Mouse (Mus musculus) heart, embryonic 12.5 days (tissue): ENCODE measurements around the gene Tstd2. TPM values are rescaled to one million over a fixed set of nuclear protein-coding genes. Genes with fewer than 3 reads are reported as not detected.

Experiments
- ATAC-seq: fragments of 200-750 bp; cut with Nextera tagmentation; 2 replicates; pipeline ENCODE4 v1.8.0; 2017; ENCODE audit warnings: moderate TSS enrichment, moderate library complexity; ENCODE audit not compliant: insufficient number of reproducible peaks, low FRiP score
- H3K27ac ChIP-seq: fragments of 300-500 bp; sonication (generic); 2 replicates; pipeline ENCODE4 v1.5.1; 2016; ENCODE audit warnings: mild to moderate bottlenecking, moderate library complexity; ENCODE audit not compliant: poor library complexity, severe bottlenecking
- H3K27me3 ChIP-seq: fragments of 300-500 bp; sonication (generic); replicated peaks from 2 replicates; pipeline ENCODE4 v1.6.1; 2016; ENCODE audit warnings: mild to moderate bottlenecking, moderate library complexity
- H3K36me3 ChIP-seq: fragments of 300-500 bp; sonication (generic); 2 replicates; pipeline ENCODE4 v1.6.1; 2016; ENCODE audit warnings: mild to moderate bottlenecking, moderate library complexity
- H3K4me1 ChIP-seq: fragments of 300-500 bp; sonication (generic); replicated peaks from 2 replicates; pipeline ENCODE4 v1.6.1; 2016; ENCODE audit warnings: mild to moderate bottlenecking
- H3K4me2 ChIP-seq: fragments of 300-500 bp; sonication (generic); 2 replicates; pipeline ENCODE4 v1.6.1; 2016; ENCODE audit warnings: mild to moderate bottlenecking, moderate library complexity
- H3K4me3 ChIP-seq: fragments of 300-500 bp; sonication (generic); 2 replicates; pipeline ENCODE4 v1.5.1; 2016; ENCODE audit warnings: mild to moderate bottlenecking
- H3K9ac ChIP-seq: fragments of 300-500 bp; sonication (generic); 2 replicates; pipeline ENCODE4 v1.6.1; 2016; ENCODE audit warnings: mild to moderate bottlenecking, moderate library complexity
- H3K9me3 ChIP-seq: fragments of 300-500 bp; sonication (generic); replicated peaks from 2 replicates; pipeline ENCODE4 v1.6.1; 2016; ENCODE audit warnings: mild to moderate bottlenecking, moderate library complexity
- WGBS: fragments of 180-500 bp; shearing (Covaris S2); methylation state at CpG from one replicate; pipeline ENCODE4 v1.1.7; 2016; 5-methylcytosine and 5-hydroxymethylcytosine counted together
- polyA plus RNA-seq: library from polyadenylated mRNA; unstranded; fragments of >200 nt; fragmentation: Nextera tagmentation; extraction: Ambion mirVana; gene quantifications from 2 replicates; pipeline ENCODE4 v1.2.1, GENCODE M21; 2016

Tstd2 gene
- polyA plus RNA-seq, 1 experiment from 2014 or later, result 34.9 TPM

GRCm38 (mm10) chr4:46082555-46082954, 55.9 kb downstream of the Tstd2 start:
- 80% methylated on average over 11 of the region's 11 CpGs for WGBS
- Histone ChIP-seq H3K4me3 (no peak overlapping the region), H3K9ac (no peak overlapping the region), H3K9me3 (no peaks in the 10 kb centered on the region; the same call in 1 of the 2 replicates), H3K27ac (no peak overlapping the region), H3K4me2 (no peak overlapping the region), H3K27me3 (peaks cover 4% of the 10 kb centered on the region; the same call in 1 of the 2 replicates), H3K4me1 (peaks cover 39% of the 10 kb centered on the region), H3K36me3 (peaks cover 66% of the 10 kb centered on the region)
- ATAC-seq, result no peak

- Histone ChIP-seq H3K4me1 (peaks cover 30% of the 10 kb centered on the region), H3K27me3 (peaks cover 4% of the 10 kb centered on the region; the same call in 1 of the 2 replicates), H3K4me3 (no peak overlapping the region), H3K36me3 (peaks cover 51% of the 10 kb centered on the region), H3K9me3 (no peaks in the 10 kb centered on the region; the same call in 1 of the 2 replicates), H3K27ac (no peak overlapping the region), H3K9ac (no peak overlapping the region), H3K4me2 (no peak overlapping the region)
- no peak for ATAC-seq
- 95% methylated on average over 4 of the region's 4 CpGs for WGBS
Measured at GRCm38 (mm10) chr4:46080261-46080660, 58.2 kb downstream of the Tstd2 start.

GRCm38 (mm10) chr4:46076892-46077291, 61.6 kb downstream of the Tstd2 start:
- ATAC-seq, result no peak
- Histone ChIP-seq H3K4me1 (peaks cover 43% of the 10 kb centered on the region), H3K36me3 (peaks cover 28% of the 10 kb centered on the region), H3K9ac (no peak overlapping the region), H3K4me3 (no peak overlapping the region), H3K27ac (0 out of 2 replicates have a peak overlapping the region, but pooled peaks have one; percentile 15), H3K27me3 (peaks cover 4% of the 10 kb centered on the region; the same call in 1 of the 2 replicates), H3K9me3 (no peaks in the 10 kb centered on the region; the same call in 1 of the 2 replicates), H3K4me2 (no peak overlapping the region)
- WGBS, result 85% methylated on average over 2 of the region's 2 CpGs

- WGBS, result 85% methylated on average over 3 of the region's 3 CpGs
- Histone ChIP-seq H3K9ac (no peak overlapping the region), H3K4me2 (no peak overlapping the region), H3K4me3 (no peak overlapping the region), H3K27me3 (peaks cover 4% of the 10 kb centered on the region; the same call in 1 of the 2 replicates), H3K9me3 (no peaks in the 10 kb centered on the region; the same call in 1 of the 2 replicates), H3K4me1 (peaks cover 48% of the 10 kb centered on the region), H3K27ac (0 out of 2 replicates have a peak overlapping the region, but pooled peaks have one; percentile 11), H3K36me3 (peaks cover 38% of the 10 kb centered on the region)
- no peak for ATAC-seq
Measured at GRCm38 (mm10) chr4:46075664-46076063, 62.8 kb downstream of the Tstd2 start.

GRCm38 (mm10) chr4:46073736-46074135, 64.8 kb downstream of the Tstd2 start:
- Histone ChIP-seq H3K9ac (no peak overlapping the region), H3K4me1 (peaks cover 48% of the 10 kb centered on the region), H3K4me3 (no peak overlapping the region), H3K27me3 (no peaks in the 10 kb centered on the region), H3K4me2 (no peak overlapping the region), H3K36me3 (peaks cover 37% of the 10 kb centered on the region), H3K27ac (peak overlapping the region; percentile 86), H3K9me3 (no peaks in the 10 kb centered on the region)
- peak; percentile 76 for ATAC-seq
- 14% methylated on average over 4 of the region's 4 CpGs for WGBS

- H3K9me3 ChIP-seq, result no peaks in the 10 kb centered on the region
- WGBS, result 58% methylated on average over 6 of the region's 6 CpGs
- no peak overlapping the region for H3K4me2 ChIP-seq
- H3K36me3 ChIP-seq, result peaks cover 40% of the 10 kb centered on the region
- no peak overlapping the region for H3K4me3 ChIP-seq
- H3K27ac ChIP-seq, result peak overlapping the region; percentile 56
- no peak overlapping the region for H3K9ac ChIP-seq
- H3K27me3 ChIP-seq, result no peaks in the 10 kb centered on the region
- peaks cover 57% of the 10 kb centered on the region for H3K4me1 ChIP-seq
- ATAC-seq, result no peak
Measured at GRCm38 (mm10) chr4:46072631-46073030, 65.9 kb downstream of the Tstd2 start.

- Histone ChIP-seq H3K4me2 (no peak overlapping the region), H3K27ac (no peak overlapping the region), H3K36me3 (peaks cover 45% of the 10 kb centered on the region), H3K9ac (no peak overlapping the region), H3K27me3 (no peaks in the 10 kb centered on the region), H3K9me3 (no peaks in the 10 kb centered on the region), H3K4me3 (no peak overlapping the region), H3K4me1 (peaks cover 65% of the 10 kb centered on the region)
- 83% methylated on average over 6 of the region's 6 CpGs for WGBS
- ATAC-seq, result no peak
Measured at GRCm38 (mm10) chr4:46069851-46070482, 68.5 kb downstream of the Tstd2 start.

- Histone ChIP-seq H3K9ac (0 out of 2 replicates have a peak overlapping the region, but pooled peaks have one; percentile 8), H3K4me3 (no peak overlapping the region), H3K4me2 (no peak overlapping the region), H3K9me3 (no peaks in the 10 kb centered on the region), H3K4me1 (peaks cover 67% of the 10 kb centered on the region), H3K27ac (no peak overlapping the region), H3K27me3 (no peaks in the 10 kb centered on the region), H3K36me3 (peaks cover 54% of the 10 kb centered on the region)
- 59% methylated on average over 1 of the region's 1 CpGs for WGBS
- ATAC-seq, result no peak
Measured at GRCm38 (mm10) chr4:46068573-46068972, 69.9 kb downstream of the Tstd2 start.

GRCm38 (mm10) chr4:46068060-46068459, 70.4 kb downstream of the Tstd2 start:
- Histone ChIP-seq H3K4me1 (peaks cover 67% of the 10 kb centered on the region), H3K36me3 (peaks cover 59% of the 10 kb centered on the region), H3K27me3 (no peaks in the 10 kb centered on the region), H3K27ac (no peak overlapping the region; the same call in 1 of the 2 replicates), H3K9me3 (no peaks in the 10 kb centered on the region), H3K4me2 (no peak overlapping the region), H3K4me3 (no peak overlapping the region), H3K9ac (0 out of 2 replicates have a peak overlapping the region, but pooled peaks have one; percentile 8)
- no peak for ATAC-seq
- WGBS, result 75% methylated on average over 3 of the region's 3 CpGs

GRCm38 (mm10) chr4:46065695-46066340, 72.7 kb downstream of the Tstd2 start:
- Histone ChIP-seq H3K36me3 (peaks cover 68% of the 10 kb centered on the region), H3K27me3 (no peaks in the 10 kb centered on the region), H3K9me3 (no peaks in the 10 kb centered on the region), H3K27ac (peak overlapping the region; percentile 74), H3K4me2 (no peak overlapping the region; the same call in 1 of the 2 replicates), H3K4me3 (no peak overlapping the region), H3K4me1 (peaks cover 70% of the 10 kb centered on the region), H3K9ac (no peak overlapping the region)
- no peak for ATAC-seq
- 30% methylated on average over 8 of the region's 8 CpGs for WGBS

- H3K27me3 ChIP-seq, result no peaks in the 10 kb centered on the region
- peaks cover 77% of the 10 kb centered on the region for H3K4me1 ChIP-seq
- H3K36me3 ChIP-seq, result peaks cover 63% of the 10 kb centered on the region
- H3K4me2 ChIP-seq, result no peak overlapping the region
- H3K4me3 ChIP-seq, result no peak overlapping the region
- H3K27ac ChIP-seq, result peak overlapping the region; percentile 74
- H3K9ac ChIP-seq, result no peak overlapping the region
- ATAC-seq, result no peak
- 63% methylated on average over 3 of the region's 3 CpGs for WGBS
- H3K9me3 ChIP-seq, result no peaks in the 10 kb centered on the region
Measured at GRCm38 (mm10) chr4:46064961-46065360, 73.5 kb downstream of the Tstd2 start.
